Mouse (Mus musculus): Measurements from ENCODE around the gene Thsd7a.

- no peak for TF ChIP-seq CTCF (IDR thresholded peaks at IDR 0.05; ENCODE audit: borderline replicate concordance, insufficient read depth, low read length)
- TF ChIP-seq POLR2A (IDR thresholded peaks at IDR 0.05; ENCODE audit: low read depth, low read length) = no peak
Measured at GRCm38 (mm10) chr6:12307502-12307901, 441.7 kb downstream of the Thsd7a start.
